Mouse (Mus musculus) limb, embryonic 10.5 days (tissue): Measurements from ENCODE around the gene Immp2l. TPM values are rescaled to one million over a fixed set of nuclear protein-coding genes. Genes with fewer than 3 reads are reported as not detected.
"Not testable (repeated sequence)": the region's sequence is repeated elsewhere in the genome, so short reads cannot be mapped to it uniquely, and the experiment has no call there.

Source experiments
- DNase-seq: peaks from one replicate; pipeline ENCODE4 v3.0.0-alpha.2; 2017; ENCODE audit warnings: low spot score
- H3K27ac ChIP-seq: fragments of 300-500 bp; sonication (generic); 2 replicates; pipeline ENCODE4 v1.5.1; 2016; ENCODE audit warnings: mild to moderate bottlenecking
- H3K27me3 ChIP-seq: fragments of 300-500 bp; sonication (generic); 2 replicates; pipeline ENCODE4 v1.6.1; 2016; ENCODE audit warnings: low read depth, mild to moderate bottlenecking; ENCODE audit not compliant: poor library complexity, severe bottlenecking
- H3K36me3 ChIP-seq: fragments of 300-500 bp; sonication (generic); 2 replicates; pipeline ENCODE4 v1.6.1; 2016; ENCODE audit warnings: mild to moderate bottlenecking, moderate library complexity
- H3K4me1 ChIP-seq: fragments of 300-500 bp; sonication (generic); 2 replicates; pipeline ENCODE4 v1.6.1; 2016
- H3K4me3 ChIP-seq: fragments of 300-500 bp; sonication (generic); 2 replicates; pipeline ENCODE4 v1.5.1; 2016; ENCODE audit warnings: mild to moderate bottlenecking, moderate library complexity
- H3K9me3 ChIP-seq: fragments of 300-500 bp; sonication (generic); replicated peaks from 2 replicates; pipeline ENCODE4 v1.6.1; 2016; ENCODE audit warnings: mild to moderate bottlenecking
- whole genome bisulfite sequencing: fragments of 180-500 bp; shearing (Covaris S2); methylation state at CpG from one replicate; pipeline ENCODE4 v1.1.7; 2016; 5-methylcytosine and 5-hydroxymethylcytosine counted together
- polyA plus RNA-seq: library from polyadenylated mRNA; unstranded; fragments of >200 nt; fragmentation: Nextera tagmentation; extraction: Ambion mirVana; gene quantifications from 2 replicates; pipeline ENCODE4 v1.2.1, GENCODE M21; 2016

Gene Immp2l
- polyA plus RNA-seq, 1 experiment from 2014 or later, result 8.5 TPM

- 89% methylated on average over 6 of the region's 6 CpGs for WGBS
- Histone ChIP-seq H3K36me3 (no peaks in the 10 kb centered on the region), H3K4me3 (no peak overlapping the region), H3K4me1 (no peaks in the 10 kb centered on the region), H3K9me3 (no peaks in the 10 kb centered on the region), H3K27me3 (no peaks in the 10 kb centered on the region), H3K27ac (no peak overlapping the region)
- DNase-seq, result no peak
Observed at GRCm38 (mm10) chr12:41842694-41843329, 818.9 kb downstream of the Immp2l start.

- Histone ChIP-seq H3K27me3 (no peaks in the 10 kb centered on the region), H3K4me3 (no peak overlapping the region), H3K4me1 (no peaks in the 10 kb centered on the region), H3K27ac (no peak overlapping the region), H3K36me3 (no peaks in the 10 kb centered on the region), H3K9me3 (no peaks in the 10 kb centered on the region)
- 89% methylated on average over 7 of the region's 7 CpGs for WGBS
- DNase-seq, result no peak
Observed at GRCm38 (mm10) chr12:41851896-41852470, 828.1 kb downstream of the Immp2l start.

GRCm38 (mm10) chr12:41859652-41860051 is 835.8 kb downstream of the Immp2l start:
- not testable (repeated sequence) for H3K27ac ChIP-seq, H3K9me3 ChIP-seq, H3K4me3 ChIP-seq, DNase-seq, H3K4me1 ChIP-seq, H3K27me3 ChIP-seq, H3K36me3 ChIP-seq
- WGBS, result 51% methylated on average over 5 of the region's 5 CpGs

DNA sequence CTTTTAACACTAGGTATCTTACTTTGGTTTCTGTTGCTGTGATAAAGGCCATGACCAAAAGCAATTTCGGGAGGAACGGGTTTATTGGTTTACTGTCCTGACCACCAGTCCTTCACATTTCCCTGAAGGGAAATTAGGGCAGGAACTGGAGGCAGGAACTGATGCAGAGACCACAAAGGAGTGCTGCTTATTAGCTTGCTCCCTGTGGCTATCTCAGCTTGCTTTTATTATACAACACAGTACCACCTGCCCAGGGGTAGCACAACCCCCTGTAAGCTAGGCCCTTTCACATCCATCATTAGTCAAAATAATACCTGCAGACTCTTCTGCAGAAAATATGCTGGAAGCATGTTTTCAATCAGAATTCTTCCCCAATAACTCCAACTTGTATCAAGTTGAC is 844.4 kb downstream of the Immp2l start:
- Histone ChIP-seq H3K36me3 (no peaks in the 10 kb centered on the region), H3K4me1 (no peaks in the 10 kb centered on the region), H3K9me3 (no peaks in the 10 kb centered on the region), H3K27me3 (no peaks in the 10 kb centered on the region), H3K4me3 (no peak overlapping the region), H3K27ac (no peak overlapping the region)
- WGBS, result 80% methylated on average over 2 of the region's 2 CpGs
- DNase-seq, result no peak

DNA sequence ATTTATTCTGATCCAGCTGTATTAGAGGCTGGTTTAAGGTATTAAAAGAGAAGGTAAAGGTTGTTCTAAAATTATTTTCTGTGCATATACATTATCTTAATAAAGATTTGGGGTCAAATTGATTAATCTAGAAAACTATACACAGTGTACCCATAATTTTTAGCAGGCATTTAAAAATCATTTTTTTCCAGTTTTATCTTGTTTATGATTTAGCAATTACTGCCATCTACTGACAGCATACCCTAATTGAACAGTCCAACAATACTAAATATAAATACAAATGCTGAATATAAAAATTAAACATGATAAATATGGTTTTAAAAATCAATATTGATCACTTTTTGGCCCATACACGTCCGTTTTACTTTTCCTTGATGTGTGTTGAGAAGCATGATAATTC is 850.1 kb downstream of the Immp2l start:
- no peak for DNase-seq
- 85% methylated on average over 2 of the region's 2 CpGs for WGBS
- H3K9me3 ChIP-seq, result no peaks in the 10 kb centered on the region
- H3K36me3 ChIP-seq, result no peaks in the 10 kb centered on the region
- no peak overlapping the region for H3K27ac ChIP-seq
- no peak overlapping the region for H3K4me3 ChIP-seq
- no peaks in the 10 kb centered on the region for H3K4me1 ChIP-seq
- no peaks in the 10 kb centered on the region for H3K27me3 ChIP-seq

DNA sequence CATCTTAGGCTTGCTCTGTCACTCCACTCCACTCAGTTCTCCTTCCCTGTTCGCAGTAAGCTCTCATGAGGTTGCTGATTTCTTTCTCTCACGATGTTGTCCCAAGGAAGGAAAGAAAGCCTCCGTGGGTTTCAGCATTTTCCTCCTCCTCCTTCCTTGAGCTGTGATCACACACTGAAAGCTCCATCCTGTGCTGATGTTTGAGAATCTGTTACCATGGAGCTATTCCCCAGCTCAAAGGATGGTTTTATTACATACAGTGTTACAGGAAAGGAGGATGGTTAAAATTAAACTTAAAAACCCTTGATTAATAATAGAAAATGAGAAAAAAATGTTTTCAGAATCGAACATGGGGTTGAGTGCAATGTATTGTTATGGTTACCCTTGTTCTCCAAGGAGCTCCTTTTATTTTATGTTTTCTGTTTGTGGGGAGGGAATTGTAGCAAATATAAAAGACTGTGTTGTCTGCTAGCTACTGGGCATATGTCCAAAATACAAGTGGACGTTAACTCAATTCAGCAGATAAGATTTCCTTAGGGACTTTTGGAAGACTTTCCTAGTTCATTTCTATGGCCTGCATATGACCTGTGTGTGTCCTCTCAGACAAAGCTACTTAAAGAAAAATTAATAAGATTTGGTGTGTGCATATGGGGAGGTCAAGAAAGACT is 853.5 kb downstream of the Immp2l start:
- H3K9me3 ChIP-seq, result no peaks in the 10 kb centered on the region
- 87% methylated on average over 5 of the region's 5 CpGs for WGBS
- no peak overlapping the region for H3K27ac ChIP-seq
- H3K36me3 ChIP-seq, result no peaks in the 10 kb centered on the region
- no peak for DNase-seq
- no peak overlapping the region for H3K4me3 ChIP-seq
- no peaks in the 10 kb centered on the region for H3K27me3 ChIP-seq
- no peaks in the 10 kb centered on the region for H3K4me1 ChIP-seq

DNA sequence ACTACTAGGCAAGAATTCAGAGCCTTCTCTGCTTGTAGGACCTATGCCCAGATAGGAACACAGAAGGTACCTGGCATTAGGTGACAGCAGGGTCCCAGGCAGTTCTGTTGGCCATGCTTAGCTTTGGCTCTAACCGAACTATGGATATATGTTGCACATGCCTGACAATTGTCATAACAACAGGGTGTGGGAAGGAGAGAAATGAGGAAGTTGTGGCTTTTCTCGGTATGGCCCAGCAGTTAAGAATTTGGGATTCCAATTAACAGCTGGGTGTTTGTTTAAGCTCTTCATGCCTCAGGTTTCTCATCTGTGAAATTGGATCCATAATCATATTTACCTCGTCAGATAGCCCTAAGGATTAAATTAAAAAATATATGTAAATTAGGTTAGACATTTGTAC is 854.6 kb downstream of the Immp2l start:
- H3K27ac ChIP-seq, result no peak overlapping the region
- no peak for DNase-seq
- H3K9me3 ChIP-seq, result no peaks in the 10 kb centered on the region
- no peak overlapping the region for H3K4me3 ChIP-seq
- 88% methylated on average over 3 of the region's 3 CpGs for WGBS
- no peaks in the 10 kb centered on the region for H3K4me1 ChIP-seq
- H3K27me3 ChIP-seq, result no peaks in the 10 kb centered on the region
- no peaks in the 10 kb centered on the region for H3K36me3 ChIP-seq

- WGBS, result 85% methylated on average over 1 of the region's 1 CpGs
- no peaks in the 10 kb centered on the region for H3K4me1 ChIP-seq
- H3K4me3 ChIP-seq, result no peak overlapping the region
- no peaks in the 10 kb centered on the region for H3K36me3 ChIP-seq
- H3K9me3 ChIP-seq, result no peaks in the 10 kb centered on the region
- DNase-seq, result no peak
- no peaks in the 10 kb centered on the region for H3K27me3 ChIP-seq
- H3K27ac ChIP-seq, result no peak overlapping the region
Observed at GRCm38 (mm10) chr12:41878972-41879371, 855.1 kb downstream of the Immp2l start.

- Histone ChIP-seq H3K4me3 (no peak overlapping the region), H3K36me3 (no peaks in the 10 kb centered on the region), H3K27me3 (no peaks in the 10 kb centered on the region), H3K9me3 (no peaks in the 10 kb centered on the region), H3K4me1 (no peaks in the 10 kb centered on the region), H3K27ac (no peak overlapping the region)
- no peak for DNase-seq
- 84% methylated on average over 1 of the region's 1 CpGs for WGBS
Observed at GRCm38 (mm10) chr12:41879412-41879811, 855.5 kb downstream of the Immp2l start.

DNA sequence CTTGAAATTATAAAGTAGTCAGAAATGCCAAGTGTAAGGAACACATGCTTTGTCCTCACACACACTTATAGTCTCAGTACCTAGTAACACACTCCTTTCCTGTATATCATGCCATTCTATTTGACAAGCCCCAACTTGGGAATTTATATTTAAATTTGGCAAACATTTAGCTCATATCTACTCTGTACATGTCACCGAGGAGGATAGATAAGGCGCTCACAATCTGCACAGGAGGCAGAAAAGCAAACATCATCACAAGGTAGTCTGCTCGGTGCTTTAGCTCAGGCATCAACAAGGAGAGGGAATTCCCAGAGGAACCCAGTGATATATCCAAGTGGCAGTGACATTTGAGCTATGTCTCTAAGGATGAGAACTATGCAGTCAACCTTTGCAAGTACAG is 856.9 kb downstream of the Immp2l start:
- Histone ChIP-seq H3K4me3 (no peak overlapping the region), H3K4me1 (no peaks in the 10 kb centered on the region), H3K36me3 (no peaks in the 10 kb centered on the region), H3K27ac (no peak overlapping the region), H3K27me3 (no peaks in the 10 kb centered on the region), H3K9me3 (no peaks in the 10 kb centered on the region)
- DNase-seq, result no peak
- WGBS, result 93% methylated on average over 3 of the region's 3 CpGs

- 75% methylated on average over 1 of the region's 1 CpGs for WGBS
- Histone ChIP-seq H3K27me3 (no peaks in the 10 kb centered on the region), H3K9me3 (no peaks in the 10 kb centered on the region), H3K36me3 (no peaks in the 10 kb centered on the region), H3K4me3 (no peak overlapping the region), H3K4me1 (no peaks in the 10 kb centered on the region), H3K27ac (no peak overlapping the region)
- DNase-seq, result no peak
Observed at GRCm38 (mm10) chr12:41908011-41908410, 884.1 kb downstream of the Immp2l start.

- Histone ChIP-seq H3K27ac (no peak overlapping the region), H3K27me3 (no peaks in the 10 kb centered on the region), H3K36me3 (no peaks in the 10 kb centered on the region), H3K4me1 (no peaks in the 10 kb centered on the region), H3K9me3 (no peaks in the 10 kb centered on the region), H3K4me3 (no peak overlapping the region)
- no peak for DNase-seq
- 77% methylated on average over 3 of the region's 3 CpGs for WGBS
Observed at GRCm38 (mm10) chr12:41911626-41912025, 887.7 kb downstream of the Immp2l start.

- Histone ChIP-seq H3K4me1 (no peaks in the 10 kb centered on the region), H3K4me3 (no peak overlapping the region), H3K36me3 (no peaks in the 10 kb centered on the region), H3K27me3 (no peaks in the 10 kb centered on the region), H3K27ac (no peak overlapping the region), H3K9me3 (no peaks in the 10 kb centered on the region)
- no peak for DNase-seq
- 89% methylated on average over 2 of the region's 2 CpGs for WGBS
Observed at GRCm38 (mm10) chr12:41937751-41938150, 913.9 kb downstream of the Immp2l start.
